Mouse (Mus musculus) lung, embryonic 16.5 days (tissue): Measurements from ENCODE around the gene Tubg2. TPM values are rescaled to one million over a fixed set of nuclear protein-coding genes. Genes with fewer than 3 reads are reported as not detected.
A peak's percentile ranks its signal among the peaks of the same experiment; 100 is the strongest.

Source experiments
- ATAC-seq: fragments of 200-750 bp; cut with Nextera tagmentation; 2 replicates; pipeline ENCODE4 v1.8.0; 2017; ENCODE audit warnings: low read depth, mild to moderate bottlenecking, moderate library complexity
- H3K27ac ChIP-seq: fragments of 300-500 bp; sonication (generic); 2 replicates; pipeline ENCODE4 v1.5.1; 2014; ENCODE audit warnings: mild to moderate bottlenecking, control low read depth, low read length
- H3K27me3 ChIP-seq: fragments of 300-500 bp; sonication (generic); 2 replicates; pipeline ENCODE4 v1.6.1; 2014; ENCODE audit warnings: low read depth, low read length, mixed read lengths; ENCODE audit not compliant: control insufficient read depth, insufficient read depth
- H3K36me3 ChIP-seq: fragments of 300-500 bp; sonication (generic); 2 replicates; pipeline ENCODE4 v1.6.1; 2014; ENCODE audit warnings: low read length; ENCODE audit not compliant: control insufficient read depth, insufficient read depth
- H3K4me1 ChIP-seq: fragments of 300-500 bp; sonication (generic); replicated peaks from 2 replicates; pipeline ENCODE4 v1.6.1; 2014; ENCODE audit warnings: low read length, mixed read lengths; ENCODE audit not compliant: control insufficient read depth, insufficient read depth
- H3K4me2 ChIP-seq: fragments of 300-500 bp; sonication (generic); 2 replicates; pipeline ENCODE4 v1.6.1; 2014; ENCODE audit warnings: low read depth, low read length, control low read depth
- H3K4me3 ChIP-seq: fragments of 300-500 bp; sonication (generic); 2 replicates; pipeline ENCODE4 v1.5.1; 2014; ENCODE audit warnings: mild to moderate bottlenecking, low read length, control low read depth
- H3K9ac ChIP-seq: fragments of 300-500 bp; sonication (generic); 2 replicates; pipeline ENCODE4 v1.6.1; 2014; ENCODE audit warnings: low read length, control low read depth
- H3K9me3 ChIP-seq: fragments of 300-500 bp; sonication (generic); 2 replicates; pipeline ENCODE4 v1.6.1; 2016; ENCODE audit warnings: low read length; ENCODE audit not compliant: control insufficient read depth
- WGBS: fragments of 180-500 bp; shearing (Covaris S2); extraction: QIAGEN DNeasy Blood & Tissue Kit; methylation state at CpG from one replicate; pipeline ENCODE4 v1.1.7; 2014; 5-methylcytosine and 5-hydroxymethylcytosine counted together
- polyA plus RNA-seq: library from polyadenylated mRNA; unstranded; fragments of >200 nt; fragmentation: Nextera tagmentation; extraction: Ambion mirVana; gene quantifications from 2 replicates; pipeline ENCODE4 v1.2.1, GENCODE M21; 2015

Gene Tubg2
- polyA plus RNA-seq, 1 experiment from 2014 or later, result 3.1 TPM

GRCm38 (mm10) chr11:101174389-101174745 lies 18.7 kb downstream of the Tubg2 start:
- peak overlapping the region; percentile 43 for H3K4me3 ChIP-seq
- WGBS, result 31% methylated on average over 9 of the region's 9 CpGs
- peaks cover 44% of the 10 kb centered on the region for H3K4me1 ChIP-seq
- peak overlapping the region; percentile 71 for H3K9ac ChIP-seq
- no peak for ATAC-seq
- peak overlapping the region; percentile 82 for H3K4me2 ChIP-seq
- H3K36me3 ChIP-seq, result no peaks in the 10 kb centered on the region
- no peak overlapping the region for H3K27ac ChIP-seq
- no peaks in the 10 kb centered on the region for H3K9me3 ChIP-seq
- H3K27me3 ChIP-seq, result peaks cover 30% of the 10 kb centered on the region

DNA sequence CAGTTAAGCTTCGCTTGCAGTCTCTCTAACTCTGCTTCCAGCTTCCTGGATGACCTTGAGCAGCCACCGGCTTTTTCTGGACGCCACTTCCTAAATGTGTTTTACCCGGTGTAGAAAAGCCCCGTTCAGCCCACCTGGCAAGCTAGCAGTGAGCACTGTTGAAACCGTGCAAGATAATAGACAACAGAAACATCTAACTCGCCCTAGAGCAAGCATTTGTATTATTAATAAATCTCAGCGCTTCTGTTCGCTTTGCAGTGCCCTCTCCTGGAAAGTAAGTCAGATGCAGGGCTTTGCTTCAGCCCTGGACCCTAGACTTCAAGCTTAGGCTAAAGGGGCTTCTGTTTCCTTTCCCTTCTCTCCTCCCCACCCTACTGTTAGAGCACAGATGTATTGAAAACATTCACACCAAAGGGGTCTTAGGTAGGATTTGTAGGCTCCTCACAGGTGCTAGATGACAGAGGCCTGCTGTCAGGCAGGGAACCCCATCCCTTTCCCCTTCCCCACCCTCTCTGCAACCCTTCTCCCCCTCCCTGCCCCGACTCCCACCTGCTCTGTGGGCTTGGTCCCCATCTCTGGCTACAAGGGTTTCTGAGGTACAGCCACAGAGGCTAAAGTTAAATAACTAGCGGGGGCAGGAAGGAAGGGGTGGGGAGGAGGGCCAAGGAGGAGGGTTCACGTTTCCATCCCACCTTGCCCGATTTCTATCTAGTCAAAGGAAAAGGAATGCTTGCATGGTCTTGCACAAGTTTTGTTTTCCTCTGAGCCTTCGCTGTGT lies 19.3 kb downstream of the Tubg2 start, which contains the start of gene Ccr10:
Gene Ccr10, minus strand, starts transcription at position 593 of the 778 bp plus-strand sequence.
- H3K9ac ChIP-seq, result peak within 1 kb of the TSS; percentile 71
- peak within 1 kb of the TSS; percentile 82 for H3K4me2 ChIP-seq
- H3K4me1 ChIP-seq, result peaks cover 37% of the 10 kb centered on the region
- no peak within 1 kb of the TSS for H3K27ac ChIP-seq
- H3K9me3 ChIP-seq, result no peaks in the 10 kb centered on the region
- no peaks in the 10 kb centered on the region for H3K36me3 ChIP-seq
- ATAC-seq, result no peak
- peak within 1 kb of the TSS; percentile 43 for H3K4me3 ChIP-seq
- peaks cover 30% of the 10 kb centered on the region for H3K27me3 ChIP-seq
- WGBS, result 24% methylated on average over 14 of the region's 14 CpGs

- Histone ChIP-seq H3K4me1 (peaks cover 37% of the 10 kb centered on the region), H3K27me3 (peaks cover 30% of the 10 kb centered on the region), H3K4me2 (peak overlapping the region; percentile 54), H3K27ac (no peak overlapping the region), H3K9me3 (no peaks in the 10 kb centered on the region), H3K9ac (no peak overlapping the region), H3K36me3 (no peaks in the 10 kb centered on the region), H3K4me3 (peak overlapping the region; percentile 26)
- no peak for ATAC-seq
- WGBS, result 10% methylated on average over 11 of the region's 11 CpGs
These were observed 20.0 kb downstream of the Tubg2 start for GRCm38 (mm10) chr11:101175636-101176116.

- under 1% methylated on average over 25 of the region's 25 CpGs for WGBS
- H3K27ac ChIP-seq, result no peak overlapping the region
- H3K9me3 ChIP-seq, result no peaks in the 10 kb centered on the region
- H3K27me3 ChIP-seq, result peaks cover 30% of the 10 kb centered on the region
- ATAC-seq, result no peak
- no peaks in the 10 kb centered on the region for H3K36me3 ChIP-seq
- H3K4me3 ChIP-seq, result peak overlapping the region; percentile 26
- peak overlapping the region; percentile 54 for H3K4me2 ChIP-seq
- peaks cover 37% of the 10 kb centered on the region for H3K4me1 ChIP-seq
- no peak overlapping the region for H3K9ac ChIP-seq
These were observed 20.5 kb downstream of the Tubg2 start for GRCm38 (mm10) chr11:101176117-101176691.

DNA sequence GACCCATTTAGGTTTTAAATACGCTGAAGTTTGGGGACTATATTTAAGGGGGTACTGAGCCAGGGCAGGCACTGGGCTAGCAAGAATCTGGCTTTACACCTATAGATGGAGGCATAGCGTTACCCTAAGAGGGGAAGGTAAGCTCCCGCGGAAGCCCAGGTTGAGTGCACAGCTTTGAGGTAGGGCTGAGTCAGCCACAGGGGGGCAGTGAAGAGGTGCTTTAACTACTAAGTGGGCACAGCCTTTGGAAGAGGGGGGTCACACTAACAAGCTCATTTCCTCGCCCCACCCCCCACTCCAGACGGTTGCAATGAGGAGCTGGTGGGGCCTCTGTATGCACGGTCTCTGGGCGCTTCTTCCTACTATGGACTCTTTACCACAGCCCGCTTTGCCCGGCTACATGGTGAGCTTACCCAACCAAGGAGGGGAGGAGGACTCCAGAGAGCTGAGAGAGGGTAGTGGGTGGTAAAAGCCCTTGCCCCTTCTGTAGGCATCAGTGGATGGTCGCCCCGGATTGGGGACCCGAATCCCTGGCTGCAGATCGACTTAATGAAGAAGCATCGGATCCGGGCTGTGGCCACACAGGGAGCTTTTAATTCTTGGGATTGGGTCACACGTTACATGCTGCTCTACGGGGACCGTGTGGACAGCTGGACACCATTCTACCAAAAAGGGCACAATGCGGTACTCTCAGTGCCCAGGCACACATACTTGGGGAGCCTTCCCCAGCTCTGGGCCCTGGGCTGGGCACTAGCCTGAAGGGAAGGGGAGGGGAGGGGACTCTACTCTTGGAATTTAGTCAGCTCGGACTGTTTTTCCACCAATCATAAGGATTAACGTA lies 21.4 kb downstream of the Tubg2 start:
- H3K36me3 ChIP-seq, result no peaks in the 10 kb centered on the region
- peaks cover 30% of the 10 kb centered on the region for H3K27me3 ChIP-seq
- ATAC-seq, result no peak
- no peak overlapping the region for H3K9ac ChIP-seq
- H3K4me3 ChIP-seq, result no peak overlapping the region
- no peak overlapping the region for H3K27ac ChIP-seq
- WGBS, result 30% methylated on average over 22 of the region's 22 CpGs
- peak overlapping the region; percentile 54; the same call in 1 of the 2 replicates for H3K4me2 ChIP-seq
- H3K4me1 ChIP-seq, result peaks cover 34% of the 10 kb centered on the region
- H3K9me3 ChIP-seq, result no peaks in the 10 kb centered on the region

DNA sequence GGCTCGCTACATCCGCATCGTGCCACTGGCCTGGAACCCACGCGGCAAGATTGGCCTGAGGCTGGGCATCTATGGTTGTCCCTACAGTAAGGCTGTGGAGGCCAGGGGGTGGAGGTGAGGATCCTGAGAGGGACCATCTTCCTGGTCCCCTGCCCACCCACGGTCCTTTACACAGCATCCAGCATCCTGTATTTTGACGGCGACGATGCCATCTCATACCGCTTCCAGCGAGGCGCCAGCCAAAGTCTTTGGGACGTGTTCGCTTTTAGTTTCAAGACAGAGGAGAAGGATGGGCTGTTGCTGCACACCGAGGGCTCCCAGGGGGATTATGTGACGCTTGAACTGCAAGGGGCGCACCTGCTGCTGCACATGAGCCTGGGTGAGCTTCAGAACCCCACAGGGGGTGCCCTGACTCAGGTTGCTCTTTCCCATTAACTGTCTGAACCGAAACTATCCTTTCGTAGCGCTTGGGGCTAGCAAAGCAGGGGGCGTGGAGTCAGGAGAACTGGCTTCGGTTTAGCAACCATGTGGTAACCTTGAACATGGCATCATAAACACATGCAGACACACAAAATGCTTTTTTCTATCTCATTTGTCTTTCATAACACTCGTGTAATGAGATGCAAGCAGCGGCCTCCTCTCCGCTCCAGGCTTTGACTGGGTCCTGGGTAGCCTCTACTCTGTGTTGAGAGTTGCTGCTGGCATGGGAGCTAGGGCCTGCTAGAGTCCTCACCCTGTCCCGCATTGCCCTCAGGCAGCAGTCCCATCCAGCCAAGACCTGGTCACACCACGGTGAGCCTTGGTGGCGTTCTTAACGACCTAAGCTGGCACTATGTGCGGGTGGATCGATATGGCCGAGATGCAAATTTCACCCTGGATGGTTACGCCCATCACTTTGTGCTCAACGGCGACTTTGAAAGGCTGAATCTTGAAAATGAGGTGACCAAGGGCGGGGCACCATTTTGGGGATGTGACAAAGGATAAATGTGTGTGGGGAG lies 22.7 kb downstream of the Tubg2 start:
- no peak overlapping the region for H3K4me2 ChIP-seq
- no peak overlapping the region for H3K9ac ChIP-seq
- ATAC-seq, result no peak
- H3K36me3 ChIP-seq, result no peaks in the 10 kb centered on the region
- H3K9me3 ChIP-seq, result no peaks in the 10 kb centered on the region
- no peak overlapping the region for H3K4me3 ChIP-seq
- H3K27me3 ChIP-seq, result peaks cover 30% of the 10 kb centered on the region
- H3K4me1 ChIP-seq, result peaks cover 23% of the 10 kb centered on the region
- WGBS, result 53% methylated on average over 36 of the region's 36 CpGs
- H3K27ac ChIP-seq, result no peak overlapping the region

DNA sequence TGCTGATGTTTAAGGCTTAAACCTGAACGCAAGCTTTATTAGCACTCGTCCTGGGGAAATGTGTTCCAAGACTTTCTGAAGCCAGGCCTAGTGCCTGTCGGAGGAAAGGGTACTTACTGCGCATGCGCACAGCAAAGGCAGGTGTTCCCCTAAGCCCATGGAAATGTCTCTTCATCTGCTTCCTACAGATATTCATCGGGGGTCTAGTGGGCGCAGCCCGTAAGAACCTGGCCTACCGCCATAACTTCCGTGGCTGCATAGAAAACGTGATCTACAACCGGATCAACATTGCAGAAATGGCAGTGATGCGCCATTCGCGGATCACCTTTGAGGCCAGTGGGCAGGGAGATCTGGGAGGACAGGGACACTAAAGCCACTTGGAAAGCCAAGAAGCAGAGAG lies 23.6 kb downstream of the Tubg2 start:
- H3K9ac ChIP-seq, result no peak overlapping the region
- no peak for ATAC-seq
- H3K27me3 ChIP-seq, result peaks cover 30% of the 10 kb centered on the region
- H3K9me3 ChIP-seq, result no peaks in the 10 kb centered on the region
- H3K4me1 ChIP-seq, result peaks cover 13% of the 10 kb centered on the region
- H3K27ac ChIP-seq, result no peak overlapping the region
- no peak overlapping the region for H3K4me3 ChIP-seq
- no peak overlapping the region for H3K4me2 ChIP-seq
- WGBS, result 77% methylated on average over 15 of the region's 15 CpGs
- H3K36me3 ChIP-seq, result no peaks in the 10 kb centered on the region

DNA sequence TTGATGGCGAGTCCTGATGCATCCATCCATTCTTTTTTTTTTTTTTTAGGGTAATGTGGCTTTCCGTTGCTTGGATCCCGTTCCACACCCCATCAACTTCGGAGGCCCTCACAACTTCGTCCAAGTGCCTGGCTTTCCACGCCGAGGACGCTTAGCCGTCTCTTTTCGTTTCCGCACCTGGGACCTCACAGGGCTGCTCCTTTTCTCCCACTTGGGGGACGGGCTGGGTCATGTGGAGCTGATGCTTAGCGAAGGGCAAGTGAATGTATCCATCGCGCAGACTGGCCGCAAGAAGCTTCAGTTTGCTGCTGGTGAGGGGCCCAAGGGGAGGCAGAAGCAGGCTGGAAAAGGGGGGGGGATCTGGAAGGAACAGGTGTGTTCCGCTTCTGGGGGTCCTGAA lies 24.6 kb downstream of the Tubg2 start:
- Histone ChIP-seq H3K9ac (no peak overlapping the region), H3K27ac (no peak overlapping the region), H3K36me3 (no peaks in the 10 kb centered on the region), H3K4me2 (no peak overlapping the region), H3K9me3 (no peaks in the 10 kb centered on the region), H3K4me3 (no peak overlapping the region), H3K4me1 (peaks cover 4% of the 10 kb centered on the region), H3K27me3 (peaks cover 24% of the 10 kb centered on the region)
- no peak for ATAC-seq
- 46% methylated on average over 17 of the region's 17 CpGs for WGBS
